In the genomic region with DNA sequence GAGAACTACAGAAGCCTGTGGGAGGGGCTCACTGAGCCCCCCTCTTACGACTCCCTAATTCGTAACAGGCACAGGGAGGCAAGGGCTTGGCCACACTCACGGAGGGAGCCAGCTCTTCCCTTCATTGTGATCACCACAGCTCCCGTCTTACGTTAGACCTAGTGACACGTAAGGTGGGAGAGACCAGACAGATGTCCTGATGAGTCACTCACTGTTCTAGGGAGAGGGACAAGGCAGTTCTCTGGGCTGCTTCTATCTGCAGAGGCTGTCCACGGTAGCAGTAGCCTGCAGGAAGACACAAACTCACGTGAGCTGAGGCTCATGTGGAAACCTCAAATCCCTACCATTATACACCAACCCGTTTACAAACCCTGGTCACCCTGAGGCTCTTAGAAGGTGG, we compare ENCODE assay signal across 14 mouse cellular contexts. TPM values are rescaled to one million over a fixed set of nuclear protein-coding genes. Genes with fewer than 3 reads are reported as not detected.
DNase-seq lines count a peak whose midpoint lies in the region; ATAC-seq and TF ChIP-seq lines count a peak whose summit lies in the region.
"Had no signal": no experiment of that assay in that cellular context is flagged by ENCODE, and none has a peak within 500 bp of the region (broad histone marks: within the 10 kb centered on the region; RNA-seq: fewer than 3 reads in every experiment).

No protein-coding gene starts in this region.

- H3K36me3 ChIP-seq in heart, embryonic 13.5 days = peaks cover 37% of the 10 kb centered on the region
- H3K36me3 ChIP-seq in MEL (ENCODE audit: control insufficient read depth in 1 of 2, insufficient read depth in 2 of 2, low read length in 2 of 2) = peaks cover 0 to 6% of the 10 kb centered on the region in 2 experiments; a peak in 1 of 4 replicates
- H3K36me3 ChIP-seq in liver, embryonic 11.5 days (ENCODE audit: control insufficient read depth, insufficient read depth, low read length) = no peaks in the 10 kb centered on the region

- DNase-seq in heart, postnatal 10 days = no peak
- no peak for DNase-seq in MEL (ENCODE audit: low read depth, low spot score)
- DNase-seq in liver, embryonic 11.5 days (ENCODE audit: low spot score) = no peak
- no peak for DNase-seq in kidney, postnatal 25 days
- no peak for DNase-seq in adrenal gland, postnatal 10 days
- DNase-seq: adrenal gland, adult 2 months; gastrocnemius, adult 2 months; kidney, postnatal 14 days; right cerebral cortex, postnatal 4 days had no signal

- 66% methylated on average over 9 of the region's 9 CpGs for WGBS in heart, embryonic 13.5 days
- 77% methylated on average over 9 of the region's 9 CpGs for WGBS in bone marrow, adult 2 months
- 61% methylated on average over 9 of the region's 9 CpGs for WGBS in liver, embryonic 11.5 days

- peak; percentile 66 for ATAC-seq in heart, embryonic 13.5 days (ENCODE audit: extremely low read depth, insufficient number of reproducible peaks, low FRiP score, low TSS enrichment)
- peak; percentile 82 for ATAC-seq in liver, embryonic 11.5 days (replicated peaks; ENCODE audit: low FRiP score)
- ATAC-seq: Patski had no signal

- no peaks in the 10 kb centered on the region for H3K9me3 ChIP-seq in heart, embryonic 13.5 days
- no peaks in the 10 kb centered on the region for H3K9me3 ChIP-seq in MEL (replicated peaks; ENCODE audit: insufficient read depth, low read length)
- H3K9me3 ChIP-seq in liver, embryonic 11.5 days (ENCODE audit: control insufficient read depth, low read length) = no peaks in the 10 kb centered on the region

- H3K4me1 ChIP-seq in heart, embryonic 13.5 days = peaks cover 29% of the 10 kb centered on the region
- peaks cover 0 to 11% of the 10 kb centered on the region in 2 experiments; a peak in 2 of 4 replicates for H3K4me1 ChIP-seq in MEL (ENCODE audit: control insufficient read depth in 1 of 2, insufficient read depth in 2 of 2, low read length in 2 of 2)
- H3K4me1 ChIP-seq in bone marrow, adult 2 months (ENCODE audit: control insufficient read depth, insufficient read depth, low read length) = no peaks in the 10 kb centered on the region; the same call in 1 of the 2 replicates
- peaks cover 7% of the 10 kb centered on the region; the same call in 1 of the 2 replicates for H3K4me1 ChIP-seq in liver, embryonic 11.5 days (replicated peaks; ENCODE audit: control insufficient read depth, insufficient read depth, low read length)

- intact Hi-C loops in heart, postnatal 10 days (cut with DNase I) = no loop called here

- TF ChIP-seq RAD21 in MEL (IDR thresholded peaks at IDR 0.05; ENCODE audit: low read depth, low read length) = no peak

- no peaks in the 10 kb centered on the region for H3K79me2 ChIP-seq in MEL (ENCODE audit: control insufficient read depth, insufficient read depth, low read length, poor library complexity)

- peak overlapping the region; percentile 36 for H3K27ac ChIP-seq in heart, embryonic 13.5 days (replicated peaks)
- peak overlapping the region; percentile 32 for H3K27ac ChIP-seq in MEL (ENCODE audit: control insufficient read depth, low read depth, low read length)
- H3K27ac ChIP-seq in bone marrow, adult 2 months (ENCODE audit: control insufficient read depth, insufficient read depth, low read depth, low read length, poor library complexity) = peak overlapping the region; percentile 76
- H3K27ac ChIP-seq in liver, embryonic 11.5 days (ENCODE audit: low read depth, low read length) = peak overlapping the region; percentile 82
- H3K27ac ChIP-seq: gastrocnemius, adult 2 months; left cerebral cortex, adult 2 months had no signal

- no peaks in the 10 kb centered on the region for H3K27me3 ChIP-seq in heart, embryonic 13.5 days (replicated peaks)
- no peaks in the 10 kb centered on the region for H3K27me3 ChIP-seq in MEL (ENCODE audit: control insufficient read depth in 1 of 2, insufficient read depth in 2 of 2, low read length in 2 of 2)
- H3K27me3 ChIP-seq in liver, embryonic 11.5 days (replicated peaks; ENCODE audit: control insufficient read depth, insufficient read depth, low read length) = no peaks in the 10 kb centered on the region
- H3K27me3 ChIP-seq: Patski had no signal

- no peak for TF ChIP-seq POLR2A in MEL (IDR thresholded peaks at IDR 0.05; ENCODE audit: control insufficient read depth in 1 of 2, insufficient read depth in 1 of 2, low read depth in 1 of 2, low read length in 2 of 2, poor library complexity in 1 of 2)
- no peak for TF ChIP-seq POLR2A in bone marrow, adult 2 months (IDR thresholded peaks at IDR 0.05; ENCODE audit: borderline replicate concordance, control insufficient read depth, low read depth, low read length)

- H3K9ac ChIP-seq in heart, embryonic 13.5 days = no peak overlapping the region
- peak overlapping the region; percentile 10; the same call in 1 of the 2 replicates for H3K9ac ChIP-seq in MEL (ENCODE audit: control insufficient read depth, low read depth, low read length, poor library complexity, severe bottlenecking)
- no peak overlapping the region for H3K9ac ChIP-seq in liver, embryonic 11.5 days (ENCODE audit: low read depth, low read length)

- H3K4me3 ChIP-seq in heart, embryonic 13.5 days = no peak overlapping the region
- no peak overlapping the region for H3K4me3 ChIP-seq in MEL (ENCODE audit: control insufficient read depth in 1 of 2, insufficient read depth in 1 of 2, low read depth in 2 of 2, low read length in 2 of 2)
- H3K4me3 ChIP-seq in bone marrow, adult 2 months (replicated peaks; ENCODE audit: control insufficient read depth, low read depth, low read length) = no peak overlapping the region
- H3K4me3 ChIP-seq in liver, embryonic 11.5 days (ENCODE audit: low read depth, low read length) = no peak overlapping the region
- H3K4me3 ChIP-seq: gastrocnemius, adult 2 months; left cerebral cortex, adult 2 months; myocyte had no signal

- TF ChIP-seq EP300 in MEL (IDR thresholded peaks at IDR 0.05; ENCODE audit: low read depth in 1 of 2, low read length in 2 of 2) = no peak

- no peak for TF ChIP-seq CTCF in MEL (IDR thresholded peaks at IDR 0.05 in 2 of 3, conservative IDR thresholded peaks at IDR 0.05 in 1 of 3; ENCODE audit: control insufficient read depth in 1 of 3, insufficient read depth in 1 of 3, low read depth in 2 of 3, low read length in 3 of 3, poor library complexity in 1 of 3, severe bottlenecking in 1 of 3)
- no peak for TF ChIP-seq CTCF in bone marrow, adult 2 months (IDR thresholded peaks at IDR 0.05; ENCODE audit: control insufficient read depth, insufficient read depth, low read length)

- H3K4me2 ChIP-seq in heart, embryonic 13.5 days = peak overlapping the region; percentile 33
- peak overlapping the region; percentile 30 for H3K4me2 ChIP-seq in liver, embryonic 11.5 days

TF ChIP-seq in MEL, 35 proteins besides CTCF, POLR2A, EP300 and RAD21:
- TF ChIP-seq BHLHE40 (IDR thresholded peaks at IDR 0.05; ENCODE audit: borderline replicate concordance, low read depth, low read length) = peak; percentile 35; the same call in 1 of the 2 replicates
- no peak for TF ChIP-seq GATA1 (IDR thresholded peaks at IDR 0.05; ENCODE audit: low read depth, low read length)

RNA-seq across cellular contexts. Expression of gene Aar2, which starts 52.9 kb away (rescaled TPM):
- 22.4 and 22.9 TPM in 2 replicates for polyA plus RNA-seq in heart, embryonic 13.5 days (2015; fragmentation: Nextera tagmentation; extraction: Ambion mirVana)
- 10 to 100 TPM; 19.7 to 22.7 TPM for total RNA-seq in heart, postnatal 10 days (2021)
- 24.2 and 28.2 TPM in 2 replicates for total RNA-seq in MEL (2012; rRNA removed)
- 10 to 100 TPM in 1 of 2 experiments, not detected in 1; 34.1 TPM for polyA plus RNA-seq in MEL (2012; ENCODE audit: insufficient read depth in 1 of 2, insufficient read length in 2 of 2, low read depth in 1 of 2, low replicate concordance in 2 of 2, missing spikeins in 1 of 2)
- polyA plus RNA-seq in bone marrow, adult 2 months (2011; ENCODE audit: insufficient read depth, insufficient read length, low replicate concordance, missing spikeins) = 9.0 and 15.1 TPM in 2 replicates
- 32.2 and 33.6 TPM in 2 replicates for polyA plus RNA-seq in liver, embryonic 11.5 days (2014; fragmentation: Nextera tagmentation; extraction: Ambion mirVana)
- 10 to 100 TPM; 27.2 TPM for total RNA-seq in adrenal gland, postnatal 10 days (2021)

Comparison
In these comparisons a context has a peak if more than half of its experiments do, and no peak if none do; other contexts are left out.
1. H3K27ac ChIP-seq: peak in every context shown above with its lines; median percentile 82 in liver, embryonic 11.5 days; 76 in bone marrow, adult 2 months; 36 in heart, embryonic 13.5 days; 32 in MEL.